Mouse (Mus musculus): Measurements from ENCODE around the gene Rsrc2. TPM values are rescaled to one million over a fixed set of nuclear protein-coding genes. Genes with fewer than 3 reads are reported as not detected.
A peak's percentile ranks its signal among the peaks of the same experiment; 100 is the strongest.

The Rsrc2 gene
- polyA plus RNA-seq, 1 experiment from 2014 or later: 106 TPM

DNA sequence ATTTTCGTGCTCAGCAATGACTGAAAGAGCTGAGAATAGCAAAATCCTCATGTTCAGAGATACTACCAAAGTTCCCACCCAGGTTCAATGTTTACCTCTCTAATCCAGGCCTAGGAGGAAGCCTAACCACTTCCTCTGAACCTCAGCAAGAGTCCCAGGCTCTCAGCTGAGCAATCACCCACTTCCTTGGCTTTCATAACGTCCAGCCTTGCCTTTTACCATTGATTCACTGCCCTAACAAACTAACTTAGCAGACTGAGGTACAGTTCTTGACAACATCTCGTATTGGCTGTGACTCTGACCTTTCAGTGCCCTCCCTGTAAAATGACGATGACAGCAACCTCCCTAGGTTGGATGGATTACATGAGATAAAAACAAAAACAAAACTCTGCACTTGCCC is 66.8 kb downstream of the Rsrc2 start:
- Histone ChIP-seq H3K9ac (ENCODE audit: low read depth, low read length) (peak overlapping the region; percentile 99; the same call in 1 of the 2 replicates), H3K36me3 (ENCODE audit: control insufficient read depth, insufficient read depth, low read length) (no peaks in the 10 kb centered on the region), H3K4me2 (ENCODE audit: low read length) (peak overlapping the region; percentile 80), H3K27me3 (replicated peaks; ENCODE audit: control insufficient read depth, insufficient read depth, low read length) (no peaks in the 10 kb centered on the region), H3K27ac (ENCODE audit: low read depth, low read length) (no peak overlapping the region), H3K9me3 (ENCODE audit: control insufficient read depth, low read length) (no peaks in the 10 kb centered on the region), H3K4me1 (ENCODE audit: control insufficient read depth, insufficient read depth, low read depth, low read length) (peaks cover 26% of the 10 kb centered on the region), H3K4me3 (ENCODE audit: low read length) (peak overlapping the region; percentile 85)
- ATAC-seq: no peak
- 32% methylated on average over 4 of the region's 4 CpGs for WGBS

DNA sequence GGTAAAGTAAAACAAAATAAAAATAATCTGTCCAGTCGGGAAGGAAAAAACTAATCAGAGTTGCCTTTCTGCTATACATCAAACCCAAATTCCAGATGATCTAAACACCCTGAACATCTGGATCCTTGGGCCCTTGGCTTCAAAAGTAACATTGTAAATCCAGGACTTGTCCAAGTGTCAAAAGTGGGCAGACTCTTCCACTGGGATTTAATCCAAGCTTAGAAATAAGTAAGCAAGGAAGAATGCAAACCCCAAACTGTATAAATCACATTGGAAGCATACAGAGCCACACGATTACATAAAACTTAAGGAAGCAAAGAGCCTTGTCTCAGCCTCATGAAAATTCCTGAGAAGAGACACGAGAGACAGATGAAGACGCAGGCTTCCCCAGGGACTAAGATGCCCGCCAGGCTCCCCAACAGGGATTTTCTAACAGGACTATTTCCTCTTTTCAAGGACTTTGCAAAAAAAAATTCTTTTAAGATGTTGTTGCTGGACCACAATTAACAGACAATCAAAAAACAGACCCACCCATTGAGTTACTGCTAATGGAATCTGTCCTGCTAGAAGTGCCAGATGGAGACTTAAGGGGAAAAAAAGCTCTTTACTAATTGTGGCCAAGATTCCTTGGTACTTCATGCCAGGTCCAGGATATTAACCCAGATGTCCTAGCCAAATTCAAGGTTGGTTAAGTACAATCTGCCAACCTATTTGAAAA is 69.5 kb downstream of the Rsrc2 start:
- no peak overlapping the region for H3K27ac ChIP-seq (ENCODE audit: low read depth, low read length)
- no peak for ATAC-seq
- H3K4me2 ChIP-seq (ENCODE audit: low read length): no peak overlapping the region
- no peak overlapping the region for H3K9ac ChIP-seq (ENCODE audit: low read depth, low read length)
- peaks cover 22% of the 10 kb centered on the region for H3K4me1 ChIP-seq (ENCODE audit: control insufficient read depth, insufficient read depth, low read depth, low read length)
- H3K9me3 ChIP-seq (ENCODE audit: control insufficient read depth, low read length): no peaks in the 10 kb centered on the region
- WGBS: 32% methylated on average over 5 of the region's 5 CpGs
- no peaks in the 10 kb centered on the region for H3K27me3 ChIP-seq (replicated peaks; ENCODE audit: control insufficient read depth, insufficient read depth, low read length)
- H3K4me3 ChIP-seq (ENCODE audit: low read length): no peak overlapping the region
- no peaks in the 10 kb centered on the region for H3K36me3 ChIP-seq (ENCODE audit: control insufficient read depth, insufficient read depth, low read length)

DNA sequence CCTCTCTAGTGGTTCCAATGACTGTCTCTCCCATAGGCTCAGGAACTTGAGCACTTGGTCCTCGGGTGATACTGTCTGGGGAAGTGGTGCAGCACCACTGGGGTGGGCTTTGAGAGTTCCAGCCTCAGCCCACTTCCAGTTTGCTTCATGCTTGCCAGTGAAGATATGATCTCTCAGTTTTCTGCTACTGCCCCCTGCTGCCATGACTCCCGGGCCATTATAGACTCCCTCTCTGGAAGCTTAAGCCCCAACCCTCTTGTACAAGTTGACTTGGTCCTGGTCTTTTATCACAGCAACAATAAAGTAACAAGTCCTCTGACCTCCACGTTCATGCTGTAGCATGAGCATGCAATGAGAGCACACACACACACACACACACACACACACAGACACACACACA is 70.1 kb downstream of the Rsrc2 start:
- Histone ChIP-seq H3K9me3 (ENCODE audit: control insufficient read depth, low read length) (no peaks in the 10 kb centered on the region), H3K4me3 (ENCODE audit: low read length) (no peak overlapping the region), H3K4me2 (ENCODE audit: low read length) (no peak overlapping the region), H3K36me3 (ENCODE audit: control insufficient read depth, insufficient read depth, low read length) (no peaks in the 10 kb centered on the region), H3K27ac (ENCODE audit: low read depth, low read length) (no peak overlapping the region), H3K9ac (ENCODE audit: low read depth, low read length) (no peak overlapping the region), H3K27me3 (replicated peaks; ENCODE audit: control insufficient read depth, insufficient read depth, low read length) (no peaks in the 10 kb centered on the region), H3K4me1 (ENCODE audit: control insufficient read depth, insufficient read depth, low read depth, low read length) (peaks cover 25% of the 10 kb centered on the region)
- 75% methylated on average over 3 of the region's 3 CpGs for WGBS
- ATAC-seq: no peak

Other genes with a start within 250 kb of the Rsrc2 start
- 0.91 and 0.94 TPM in 2 replicates for gene B3gnt4, start 239.0 kb downstream of the Rsrc2 start, polyA plus RNA-seq (2015; fragmentation: Nextera tagmentation; extraction: Ambion mirVana)
- gene Diablo, start 225.2 kb downstream of the Rsrc2 start, polyA plus RNA-seq (2015; fragmentation: Nextera tagmentation; extraction: Ambion mirVana): 105 and 107 TPM in 2 replicates
- 1.6 and 2.1 TPM in 2 replicates for gene Gm49027, start 223.9 kb downstream of the Rsrc2 start, polyA plus RNA-seq (2015; fragmentation: Nextera tagmentation; extraction: Ambion mirVana)
- gene Vps33a, start 176.4 kb downstream of the Rsrc2 start, polyA plus RNA-seq (2015; fragmentation: Nextera tagmentation; extraction: Ambion mirVana): 40.0 and 44.3 TPM in 2 replicates
- 74.3 and 74.4 TPM in 2 replicates for gene Clip1, start 64.8 kb downstream of the Rsrc2 start, polyA plus RNA-seq (2015; fragmentation: Nextera tagmentation; extraction: Ambion mirVana)
- gene Zcchc8, start 28.3 kb downstream of the Rsrc2 start, polyA plus RNA-seq (2015; fragmentation: Nextera tagmentation; extraction: Ambion mirVana): 48.6 and 58.6 TPM in 2 replicates
- 4.5 and 5.8 TPM in 2 replicates for gene Kntc1, start 302 bp upstream of the Rsrc2 start, polyA plus RNA-seq (2015; fragmentation: Nextera tagmentation; extraction: Ambion mirVana)
- gene Hcar2, start 116.1 kb upstream of the Rsrc2 start, polyA plus RNA-seq (2015; fragmentation: Nextera tagmentation; extraction: Ambion mirVana): not detected in 2 replicates
- 0.91 and 0.94 TPM in 2 replicates for gene Hcar1, start 130.6 kb upstream of the Rsrc2 start, polyA plus RNA-seq (2015; fragmentation: Nextera tagmentation; extraction: Ambion mirVana)
- gene Denr, start 157.8 kb upstream of the Rsrc2 start, polyA plus RNA-seq (2015; fragmentation: Nextera tagmentation; extraction: Ambion mirVana): 105 and 112 TPM in 2 replicates
- 3.7 and 4.9 TPM in 2 replicates for gene Gm43518, start 178.0 kb upstream of the Rsrc2 start, polyA plus RNA-seq (2015; fragmentation: Nextera tagmentation; extraction: Ambion mirVana)
- 4.2 and 5.7 TPM in 2 replicates for gene Ccdc62, start 181.3 kb upstream of the Rsrc2 start, polyA plus RNA-seq (2015; fragmentation: Nextera tagmentation; extraction: Ambion mirVana)
- 34.3 and 35.3 TPM in 2 replicates for gene Hip1r, start 224.2 kb upstream of the Rsrc2 start, polyA plus RNA-seq (2015; fragmentation: Nextera tagmentation; extraction: Ambion mirVana)